Mouse (Mus musculus) CH12F3 (cell line): ENCODE measurements around the gene Rpa2.

Experiments
- in situ Hi-C: fragments of 300-500 bp; cut with MboI; formaldehyde crosslinking; loops from 2 replicates; pipeline ENCODE4 v1.14.3; 2020; ENCODE audit warnings: low sequenced_read_pairs

Rpa2 gene

GRCm38 (mm10) chr4:132801176-132802077 is 33.3 kb downstream of the Rpa2 start:
- in situ Hi-C loops = no loop called here

DNA sequence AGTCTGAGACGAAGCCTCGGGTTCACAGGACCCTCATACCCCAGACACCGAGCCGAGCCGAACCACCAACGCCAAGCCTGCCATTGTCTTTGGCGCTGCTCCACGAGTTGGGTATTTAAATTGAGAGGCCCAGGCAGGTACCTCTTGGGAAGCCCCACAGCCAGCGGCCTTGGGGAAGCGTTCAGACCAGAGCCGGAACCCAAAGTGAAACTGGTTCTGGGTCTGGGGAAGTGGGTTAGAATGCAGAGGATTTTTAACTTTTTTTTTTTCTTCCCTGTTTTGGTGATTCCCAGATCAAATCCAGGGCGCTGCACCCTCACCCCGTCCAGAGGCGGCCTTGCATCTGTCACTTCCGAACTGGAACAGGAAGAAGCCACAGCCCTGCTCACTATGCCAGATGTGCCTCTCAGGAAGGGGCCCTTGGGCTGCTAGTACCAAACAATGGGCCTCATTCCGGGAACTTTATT is 34.1 kb downstream of the Rpa2 start:
- in situ Hi-C loops = no loop called here

- in situ Hi-C loops = no loop called here
Measured at GRCm38 (mm10) chr4:132803212-132803611, 35.1 kb downstream of the Rpa2 start.

DNA sequence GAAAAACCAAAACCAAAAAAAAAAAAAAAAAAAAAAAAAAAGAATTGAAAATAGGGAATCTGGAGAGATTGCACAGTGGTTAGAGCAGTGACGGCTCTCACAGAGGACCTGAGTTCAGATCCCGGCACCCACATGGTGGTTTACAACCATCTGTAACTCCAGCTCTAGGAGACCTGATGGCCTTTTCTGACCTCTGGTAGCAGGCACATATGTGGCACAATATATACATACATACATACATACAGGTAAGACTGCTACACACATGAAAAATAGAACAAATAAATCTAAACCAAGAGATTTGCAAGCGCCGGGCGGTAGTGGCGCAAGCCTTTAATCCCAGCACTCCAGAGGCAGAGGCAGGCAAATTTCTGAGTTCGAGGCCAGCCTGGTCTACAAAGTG is 35.7 kb downstream of the Rpa2 start:
- in situ Hi-C loops = no loop called here

DNA sequence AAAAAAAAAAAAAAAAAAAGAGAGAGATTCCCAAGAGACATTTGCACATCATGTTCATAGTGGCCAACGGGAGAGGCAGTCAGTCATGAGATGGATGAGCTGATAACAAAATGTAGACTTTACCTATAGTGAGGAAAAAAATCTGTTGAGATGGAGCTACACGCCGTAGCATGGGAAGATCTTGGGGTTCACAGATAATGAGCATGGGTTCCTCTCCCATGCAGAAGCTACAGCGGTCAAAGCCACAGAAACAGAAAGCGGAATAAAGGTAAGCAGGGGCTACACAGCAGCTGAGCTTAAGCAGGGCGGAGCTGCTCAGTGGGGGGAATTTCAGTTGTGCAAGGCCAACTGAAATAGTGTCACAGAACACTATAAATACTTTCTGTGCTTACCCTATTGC is 36.2 kb downstream of the Rpa2 start:
- in situ Hi-C loops = no loop called here

- in situ Hi-C loops = no loop called here
Measured at GRCm38 (mm10) chr4:132805146-132805545, 37.0 kb downstream of the Rpa2 start.

DNA sequence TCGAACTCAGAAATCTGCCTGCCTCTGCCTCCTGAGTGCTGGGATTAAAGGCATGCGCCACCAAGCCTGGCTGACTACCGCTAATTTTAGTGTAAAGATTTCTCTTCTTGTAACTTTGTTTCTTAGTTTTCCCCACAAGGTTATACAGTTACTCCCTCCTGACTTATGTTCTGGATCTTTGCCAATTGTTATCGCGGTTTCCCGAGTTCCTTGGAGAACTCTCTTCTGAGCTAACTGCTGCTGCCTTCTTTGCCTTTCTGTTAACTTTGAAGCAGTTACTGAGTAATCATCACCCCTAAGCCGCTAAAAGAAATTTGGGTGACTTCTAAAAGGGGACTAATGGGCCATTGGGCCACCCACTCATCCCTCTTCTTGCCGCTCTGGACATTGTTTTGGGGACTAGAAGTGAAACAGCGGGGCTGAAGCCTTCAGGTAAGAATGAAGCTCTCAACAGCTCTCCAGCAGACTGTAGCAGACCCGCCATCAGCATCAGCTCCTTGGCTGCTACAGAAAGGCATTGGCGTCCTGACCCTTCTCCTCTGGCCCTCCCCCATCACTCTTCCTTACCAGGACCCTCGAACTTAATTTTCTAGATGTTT is 37.6 kb downstream of the Rpa2 start:
- in situ Hi-C loops = no loop called here

DNA sequence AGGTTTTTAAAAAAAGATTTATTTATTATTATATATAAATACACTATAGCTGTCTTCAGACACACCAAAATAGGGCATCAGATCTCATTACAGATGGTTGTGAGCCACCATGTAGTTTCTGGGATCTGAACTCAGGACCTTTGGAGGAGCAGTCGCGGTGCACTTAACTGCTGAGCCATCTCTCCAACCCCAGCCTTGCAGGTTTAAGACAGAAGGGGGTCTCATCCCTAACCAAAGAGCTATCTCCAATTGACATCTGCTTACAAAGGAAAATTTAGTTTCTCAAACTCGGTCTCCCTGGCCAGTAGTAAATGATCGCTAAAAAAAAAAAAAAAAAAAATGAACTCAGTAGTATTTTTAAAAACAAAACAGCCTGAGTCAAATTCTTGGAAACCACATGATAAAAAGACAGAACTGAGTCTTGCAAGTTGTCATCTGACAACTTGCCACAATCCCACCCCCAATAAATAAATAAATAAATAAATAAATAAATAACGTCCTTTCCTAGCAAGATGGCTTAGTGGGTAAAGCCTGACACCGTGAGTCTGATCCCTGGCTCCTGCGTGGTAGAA is 38.6 kb downstream of the Rpa2 start:
- in situ Hi-C loops = no loop called here

- in situ Hi-C loops = no loop called here
Measured at GRCm38 (mm10) chr4:132807771-132808641, 39.9 kb downstream of the Rpa2 start.

- in situ Hi-C loops = no loop called here
Measured at GRCm38 (mm10) chr4:132809621-132810020, 41.5 kb downstream of the Rpa2 start.

GRCm38 (mm10) chr4:132816404-132816803 is 48.3 kb downstream of the Rpa2 start:
- in situ Hi-C loops = no loop called here

- in situ Hi-C loops = no loop called here
Measured at GRCm38 (mm10) chr4:132816855-132817254, 48.7 kb downstream of the Rpa2 start.

DNA sequence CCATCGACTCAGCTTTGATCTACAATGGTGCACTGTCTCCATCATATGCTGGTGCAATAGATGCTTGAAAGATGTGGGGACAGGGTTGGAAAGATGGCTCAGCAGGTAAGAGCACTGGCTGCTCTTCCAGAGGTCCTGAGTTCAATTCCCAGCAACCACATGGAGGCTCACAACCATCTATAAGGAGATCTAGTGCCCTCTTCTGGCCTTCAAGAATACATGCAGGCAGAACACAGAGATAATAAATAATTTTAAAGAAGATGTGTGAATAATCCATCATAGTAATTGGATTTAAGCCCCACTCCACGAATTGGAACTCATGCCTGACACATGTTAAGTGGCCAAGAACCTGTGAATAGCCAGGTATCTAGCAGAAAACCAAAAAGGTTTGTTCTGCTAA is 50.3 kb downstream of the Rpa2 start:
- in situ Hi-C loops = no loop called here

DNA sequence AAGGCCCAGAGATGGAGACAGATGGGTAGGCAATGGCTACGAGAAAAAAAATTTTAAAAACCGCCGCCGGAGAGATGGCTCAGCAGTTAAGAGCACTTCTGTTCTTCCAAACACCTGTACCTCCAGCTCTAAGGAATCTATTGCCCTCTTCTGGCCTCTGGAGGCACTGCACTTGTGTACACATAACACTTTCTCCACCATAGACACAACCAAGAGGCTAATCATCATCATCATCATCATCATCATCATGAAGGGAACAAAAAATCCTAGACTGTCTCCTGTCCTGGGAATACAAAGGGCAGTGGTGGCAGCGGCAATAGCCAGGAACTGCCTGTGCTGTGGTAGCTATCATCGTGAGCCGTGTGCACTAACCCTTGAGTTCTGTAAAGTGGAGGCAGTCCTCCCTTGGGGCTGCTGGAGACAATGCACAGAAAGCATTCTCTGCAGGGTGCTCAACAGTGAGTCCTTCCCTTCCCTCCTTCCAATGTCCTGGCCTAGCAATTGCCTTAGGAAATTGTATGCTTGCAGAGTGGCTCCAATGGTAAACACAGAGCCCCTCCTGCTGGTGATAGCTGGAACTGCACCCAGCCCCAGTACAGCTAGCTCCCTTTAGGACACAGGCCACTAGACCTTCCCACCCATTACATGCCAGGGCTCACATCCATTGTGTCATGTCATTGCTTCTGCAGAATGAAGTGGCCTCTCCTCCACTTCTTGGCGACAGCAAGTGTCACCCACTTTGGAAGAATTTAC is 55.7 kb downstream of the Rpa2 start:
- in situ Hi-C loops = loop anchor here (5.0 kb wide), 1 partner anchor 41 kb away; no protein-coding TSS in a partner anchor
